Mouse (Mus musculus) myocyte (in vitro differentiated cells): Measurements from ENCODE around the gene Zfp868.

ENCODE experiments used
- MYOG ChIP-seq, 3 experiments: IDR thresholded peaks; one replicate each; pipeline ENCODE4 v1.6.1; 2011; ENCODE audit warnings: control low read depth in 2 of 3, low read depth in 2 of 3, mild to moderate bottlenecking in 2 of 3; ENCODE audit not compliant: insufficient read length in 2 of 3, control insufficient read depth in 1 of 3, insufficient read depth in 1 of 3
- POLR2A ChIP-seq: IDR thresholded peaks from one replicate; pipeline ENCODE4 v1.6.1; 2011; ENCODE audit warnings: low read depth, mild to moderate bottlenecking, control low read depth, moderate library complexity; ENCODE audit not compliant: insufficient read length
- POLR2AphosphoS2 ChIP-seq: IDR thresholded peaks from one replicate; pipeline ENCODE4 v1.6.1; 2011; ENCODE audit warnings: low read depth, control low read depth; ENCODE audit not compliant: insufficient read length
- TCF12 ChIP-seq: IDR thresholded peaks from one replicate; pipeline ENCODE4 v1.6.1; 2011; ENCODE audit warnings: mild to moderate bottlenecking, control low read depth; ENCODE audit not compliant: poor library complexity, insufficient read depth, severe bottlenecking
- USF1 ChIP-seq: IDR thresholded peaks from one replicate; pipeline ENCODE4 v1.6.1; 2011; ENCODE audit warnings: low read depth, mild to moderate bottlenecking, control low read depth, moderate library complexity

DNA sequence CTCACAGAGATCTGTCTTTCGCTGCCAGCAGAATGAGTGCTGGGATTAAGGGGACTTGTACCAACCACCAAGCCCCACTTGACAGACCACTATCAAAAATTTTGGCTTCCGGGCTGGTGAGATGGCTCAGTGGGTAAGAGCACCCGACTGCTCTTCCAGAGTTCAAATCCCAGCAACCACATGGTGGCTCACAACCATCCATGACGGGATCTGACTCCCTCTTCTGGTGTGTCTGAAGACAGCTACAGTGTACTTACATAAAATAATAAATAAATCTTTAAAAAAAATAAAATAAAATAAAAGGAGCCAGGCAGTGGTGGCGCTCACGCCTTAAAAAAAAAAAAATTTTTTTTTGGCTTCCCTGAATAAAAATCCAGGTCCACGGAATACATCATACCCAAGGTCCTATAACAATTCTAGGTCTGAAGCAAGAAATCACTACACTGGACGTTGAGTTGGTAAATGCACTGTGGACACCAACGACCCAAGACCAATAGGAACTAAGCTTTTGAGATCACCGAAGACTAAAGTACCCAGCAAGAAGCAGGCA is 28.5 kb upstream of the Zfp868 start:
- TF ChIP-seq POLR2A, result no peak
- TF ChIP-seq TCF12, result no peak
- TF ChIP-seq MYOG (IDR thresholded peaks at IDR 0.05; ENCODE audit: control insufficient read depth in 1 of 3, insufficient read depth in 1 of 3, insufficient read length in 2 of 3, low read depth in 2 of 3), result no peak
- no peak for TF ChIP-seq USF1
- no peak for TF ChIP-seq POLR2AphosphoS2
